Mouse (Mus musculus) CH12.LX (cell line): Measurements from ENCODE around the gene Tmco1. TPM values are rescaled to one million over a fixed set of nuclear protein-coding genes. Genes with fewer than 3 reads are reported as not detected.

Experiments used
- DNase-seq: peaks from one replicate; pipeline ENCODE4 v3.0.0-alpha.2; 2013; ENCODE audit errors: extremely low read depth
- H3K27ac ChIP-seq: 2 replicates; pipeline ENCODE4 v1.5.1; 2012; ENCODE audit warnings: low read depth, mild to moderate bottlenecking, control low read depth, moderate library complexity; ENCODE audit not compliant: insufficient read depth
- H3K27me3 ChIP-seq: replicated peaks from 2 replicates; pipeline ENCODE3; 2012; ENCODE audit warnings: inconsistent platforms
- H3K36me3 ChIP-seq, 2 experiments: replicated peaks in 1 of 2; 2 replicates each; pipeline versions ENCODE3 to v1.6.1; 2012; ENCODE audit warnings: inconsistent platforms in 1 of 2, low read length in 1 of 2, mild to moderate bottlenecking in 1 of 2, mixed read lengths in 1 of 2, moderate library complexity in 1 of 2; ENCODE audit not compliant: control insufficient read depth in 1 of 2, insufficient read depth in 1 of 2
- H3K4me1 ChIP-seq, 2 experiments: 2 replicates each; pipeline ENCODE4 v1.6.1; 2012; ENCODE audit warnings: inconsistent platforms in 1 of 2, moderate library complexity in 1 of 2; ENCODE audit not compliant: insufficient read depth in 2 of 2, control insufficient read depth in 1 of 2
- H3K4me2 ChIP-seq: 2 replicates; pipeline ENCODE4 v1.6.1; 2012; ENCODE audit warnings: low read depth, mild to moderate bottlenecking, control low read depth; ENCODE audit not compliant: poor library complexity, insufficient read depth, severe bottlenecking
- H3K4me3 ChIP-seq, 3 experiments: fragments of 150-350 bp in 1 of 3; sonication (generic) in 1 of 3; replicated peaks in 1 of 3; 2 replicates each; pipeline versions ENCODE3 to v1.5.1; 2011 to 2012; ENCODE audit warnings: low read depth in 2 of 3, low read length in 2 of 3, mild to moderate bottlenecking in 2 of 3, moderate library complexity in 2 of 3, control low read depth in 1 of 3, improper control_type of control experiment in 1 of 3, inconsistent platforms in 1 of 3, mixed read lengths in 1 of 3; ENCODE audit not compliant: poor library complexity in 1 of 3
- H3K79me2 ChIP-seq: replicated peaks from 2 replicates; pipeline ENCODE4 v1.6.1; 2012; ENCODE audit warnings: mild to moderate bottlenecking, moderate library complexity; ENCODE audit not compliant: control insufficient read depth, poor library complexity, insufficient read depth, severe bottlenecking; ENCODE audit errors: extremely low read depth
- H3K9ac ChIP-seq: 2 replicates; pipeline ENCODE4 v1.6.1; 2012; ENCODE audit warnings: low read depth, mild to moderate bottlenecking, control low read depth, moderate library complexity; ENCODE audit not compliant: insufficient read depth
- H3K9me3 ChIP-seq: replicated peaks from 2 replicates; pipeline ENCODE3; 2012; ENCODE audit warnings: low read length, inconsistent platforms, mixed read lengths
- BHLHE40 ChIP-seq: IDR thresholded peaks from 2 replicates; pipeline ENCODE4 v1.6.1; 2011; ENCODE audit warnings: mild to moderate bottlenecking, low read depth, low read length, improper control_type of control experiment
- CHD1 ChIP-seq: IDR thresholded peaks from 2 replicates; pipeline ENCODE4 v1.6.1; 2012; ENCODE audit warnings: low read depth, low read length, improper control_type of control experiment, inconsistent platforms
- CHD2 ChIP-seq: IDR thresholded peaks from 2 replicates; pipeline ENCODE4 v1.6.1; 2011; ENCODE audit warnings: low read length, improper control_type of control experiment
- CTCF ChIP-seq, 2 experiments: IDR thresholded peaks in 1 of 2; conservative IDR thresholded peaks in 1 of 2; 2 replicates each; pipeline ENCODE4 v1.5.1; 2011 to 2012; ENCODE audit warnings: low read depth in 2 of 2, low read length in 2 of 2, improper control_type of control experiment in 1 of 2, inconsistent platforms in 1 of 2, mild to moderate bottlenecking in 1 of 2, moderate library complexity in 1 of 2
- E2F4 ChIP-seq: IDR thresholded peaks from 2 replicates; pipeline ENCODE4 v1.6.1; 2011; ENCODE audit warnings: low read depth, low read length, improper control_type of control experiment; ENCODE audit not compliant: insufficient replicate concordance
- EP300 ChIP-seq: IDR thresholded peaks from 2 replicates; pipeline ENCODE4 v1.6.1; 2011; ENCODE audit warnings: low read length, improper control_type of control experiment
- ETS1 ChIP-seq: conservative IDR thresholded peaks from 2 replicates; pipeline ENCODE4 v1.6.1; 2012; ENCODE audit warnings: low read depth, mild to moderate bottlenecking, inconsistent platforms, low read length, improper control_type of control experiment, moderate library complexity
- HCFC1 ChIP-seq: IDR thresholded peaks from 2 replicates; pipeline ENCODE4 v1.6.1; 2012; ENCODE audit warnings: low read depth, mild to moderate bottlenecking, inconsistent platforms, low read length, improper control_type of control experiment
- JUN ChIP-seq: IDR thresholded peaks from 2 replicates; pipeline ENCODE4 v1.6.1; 2011; ENCODE audit warnings: low read depth, mild to moderate bottlenecking, low read length, improper control_type of control experiment, moderate library complexity; ENCODE audit not compliant: insufficient read depth
- MAFK ChIP-seq: IDR thresholded peaks from 2 replicates; pipeline ENCODE4 v1.6.1; 2011; ENCODE audit warnings: low read length, improper control_type of control experiment; ENCODE audit not compliant: insufficient replicate concordance
- MAX ChIP-seq: IDR thresholded peaks from 2 replicates; pipeline ENCODE4 v1.6.1; 2011; ENCODE audit warnings: low read length, improper control_type of control experiment
- MEF2A ChIP-seq: IDR thresholded peaks from 2 replicates; pipeline ENCODE4 v1.6.1; 2014; ENCODE audit warnings: low read depth, mild to moderate bottlenecking, inconsistent platforms, low read length, improper control_type of control experiment, borderline replicate concordance
- MXI1 ChIP-seq: IDR thresholded peaks from 2 replicates; pipeline ENCODE4 v1.6.1; 2011; ENCODE audit warnings: mild to moderate bottlenecking, low read depth, low read length, improper control_type of control experiment
- MYC ChIP-seq: IDR thresholded peaks from 2 replicates; pipeline ENCODE4 v1.6.1; 2011; ENCODE audit warnings: low read depth, mild to moderate bottlenecking, improper control_type of control experiment, low read length
- NELFE ChIP-seq: IDR thresholded peaks from 2 replicates; pipeline ENCODE4 v1.6.1; 2011; ENCODE audit warnings: low read depth, low read length, improper control_type of control experiment
- PAX5 ChIP-seq: IDR thresholded peaks from 2 replicates; pipeline ENCODE4 v1.6.1; 2012; ENCODE audit warnings: low read length, inconsistent platforms, mixed read lengths
- POLR2A ChIP-seq: IDR thresholded peaks from 2 replicates; pipeline ENCODE4 v1.6.1; 2011; ENCODE audit warnings: low read depth, mild to moderate bottlenecking, improper control_type of control experiment, low read length
- POLR2AphosphoS2 ChIP-seq: IDR thresholded peaks from 2 replicates; pipeline ENCODE4 v1.6.1; 2011; ENCODE audit warnings: low read depth, low read length, improper control_type of control experiment
- SIN3A ChIP-seq: IDR thresholded peaks from 2 replicates; pipeline ENCODE4 v1.6.1; 2012; ENCODE audit warnings: low read length, improper control_type of control experiment, inconsistent platforms
- SMC3 ChIP-seq: IDR thresholded peaks from 2 replicates; pipeline ENCODE4 v1.6.1; 2011; ENCODE audit warnings: low read depth, low read length, improper control_type of control experiment
- TBP ChIP-seq: conservative IDR thresholded peaks from 2 replicates; pipeline ENCODE4 v1.6.1; 2011; ENCODE audit warnings: low read depth, low read length, improper control_type of control experiment
- TCF12 ChIP-seq: IDR thresholded peaks from 2 replicates; pipeline ENCODE4 v1.6.1; 2014; ENCODE audit warnings: low read depth, mild to moderate bottlenecking, inconsistent platforms, low read length, improper control_type of control experiment
- UBTF ChIP-seq: IDR thresholded peaks from 2 replicates; pipeline ENCODE4 v1.6.1; 2012; ENCODE audit warnings: low read depth, mild to moderate bottlenecking, inconsistent platforms, low read length, improper control_type of control experiment, moderate library complexity
- USF1 ChIP-seq: IDR thresholded peaks from 2 replicates; pipeline ENCODE4 v1.6.1; 2014; ENCODE audit warnings: low read depth, mild to moderate bottlenecking, inconsistent platforms, low read length, improper control_type of control experiment
- USF2 ChIP-seq: conservative IDR thresholded peaks from 2 replicates; pipeline ENCODE4 v1.6.1; 2011; ENCODE audit warnings: low read depth, low read length, improper control_type of control experiment
- ZKSCAN1 ChIP-seq: IDR thresholded peaks from 2 replicates; pipeline ENCODE4 v1.6.1; 2012; ENCODE audit warnings: low read depth, inconsistent platforms, low read length, improper control_type of control experiment, borderline replicate concordance
- ZNF384 ChIP-seq: IDR thresholded peaks from 2 replicates; pipeline ENCODE4 v1.6.1; 2012; ENCODE audit warnings: low read depth, low read length, improper control_type of control experiment, inconsistent platforms
- dilution Hi-C: fragments of 300-500 bp; cut with MboI; formaldehyde crosslinking; loops from 2 replicates; pipeline ENCODE4 v1.14.3; 2020; ENCODE audit warnings: low sequenced_read_pairs; ENCODE audit not compliant: extremely low pct_unique_long_range_greater_than_20kb, extremely low pct_ligation_motif_present
- in situ Hi-C: fragments of 300-500 bp; cut with MboI; formaldehyde crosslinking; loops from 3 replicates; pipeline ENCODE4 v1.14.3; 2019; ENCODE audit warnings: low sequenced_read_pairs, low pct_ligation_motif_present, low pct_unique_long_range_greater_than_20kb, mixed read lengths
- polyA plus RNA-seq: library from polyadenylated mRNA; unstranded; fragments of >175 nt; gene quantifications from 2 replicates; pipeline ENCODE4 v1.2.1, GENCODE M21; 2012; ENCODE audit warnings: low read depth; ENCODE audit not compliant: insufficient read length
- total RNA-seq, 2 experiments: library from RNA; depleted of rRNA; stranded (reverse); fragments of 300-350 nt in 1 of 2; fragments of >200 nt in 1 of 2; gene quantifications; 2 replicates each; pipeline ENCODE4 v1.2.3; 2012 to 2014

Gene Tmco1
- total and polyA plus RNA-seq, 3 experiments = 80.6 to 153 (median 127) TPM

- Histone ChIP-seq H3K9me3 (no peaks in the 10 kb centered on the region), H3K79me2 (peaks cover 59% of the 10 kb centered on the region), H3K9ac (peak overlapping the region; percentile 87), H3K4me3 (peak overlapping the region; percentile 76 to 91 (median 89)), H3K4me1 (peaks cover 15 to 38% of the 10 kb centered on the region in 2 experiments), H3K4me2 (peak overlapping the region; percentile 53), H3K27me3 (no peaks in the 10 kb centered on the region), H3K36me3 (peaks cover 7 to 17% of the 10 kb centered on the region in 2 experiments), H3K27ac (peak overlapping the region; percentile 79)
- in situ Hi-C loops (no loop called here), dilution Hi-C loops (no loop called here)
- DNase-seq = peak; percentile 66
- TF ChIP-seq BHLHE40 = no peak
- TF ChIP-seq TBP = peak; percentile 55; the same call in 1 of the 2 replicates
- peak; percentile 98 for TF ChIP-seq MYC
- TF ChIP-seq EP300 = no peak
- TF ChIP-seq E2F4 = no peak
- 0 out of 2 replicates have a peak, but pooled peaks have one; percentile 49 for TF ChIP-seq TCF12
- peak; percentile 72 for TF ChIP-seq NELFE
- 0 out of 2 replicates have a peak, but pooled peaks have one; percentile 14 for TF ChIP-seq CHD1
- TF ChIP-seq POLR2AphosphoS2 = no peak; the same call in 1 of the 2 replicates
- TF ChIP-seq MXI1 = peak; percentile 93
- peak; percentile 78 for TF ChIP-seq POLR2A
- TF ChIP-seq MEF2A = 0 out of 2 replicates have a peak, but pooled peaks have one; percentile 12
- no peak for TF ChIP-seq ETS1
- TF ChIP-seq USF1 = no peak
- TF ChIP-seq MAX = peak; percentile 94
These were observed 24.5 kb upstream of the Tmco1 start for GRCm38 (mm10) chr1:167283441-167284257.

GRCm38 (mm10) chr1:167284258-167284836 lies 23.8 kb upstream of the Tmco1 start:
- Histone ChIP-seq H3K79me2 (peaks cover 52% of the 10 kb centered on the region), H3K27ac (peak overlapping the region; percentile 79), H3K4me1 (peaks cover 9 to 31% of the 10 kb centered on the region in 2 experiments), H3K36me3 (peaks cover 7 to 11% of the 10 kb centered on the region in 2 experiments), H3K4me3 (peak overlapping the region; percentile 76 to 91 (median 89)), H3K9me3 (no peaks in the 10 kb centered on the region), H3K27me3 (no peaks in the 10 kb centered on the region), H3K4me2 (no peak overlapping the region), H3K9ac (peak overlapping the region; percentile 87)
- dilution Hi-C loops (no loop called here), in situ Hi-C loops (no loop called here)
- peak; percentile 69 for DNase-seq
- no peak for TF ChIP-seq TBP
- peak; percentile 27; the same call in 1 of the 2 replicates for TF ChIP-seq MYC
- peak; percentile 72; the same call in 1 of the 2 replicates for TF ChIP-seq MXI1
- no peak; a peak in 1 of 4 replicates for TF ChIP-seq CTCF (conservative IDR thresholded peaks at IDR 0.05 in 1 of 2, IDR thresholded peaks at IDR 0.05 in 1 of 2; ENCODE audit: low read depth in 2 of 2, low read length in 2 of 2)
- TF ChIP-seq ZKSCAN1 = no peak
- TF ChIP-seq MAX = peak; percentile 54; the same call in 1 of the 2 replicates
- peak; percentile 61 for TF ChIP-seq UBTF
- no peak for TF ChIP-seq PAX5
- no peak; the same call in 1 of the 2 replicates for TF ChIP-seq CHD2
- TF ChIP-seq POLR2AphosphoS2 = no peak; the same call in 1 of the 2 replicates
- no peak for TF ChIP-seq USF1
- no peak for TF ChIP-seq USF2
- TF ChIP-seq ZNF384 = no peak
- no peak for TF ChIP-seq JUN
- no peak for TF ChIP-seq POLR2A
- TF ChIP-seq SMC3 = no peak
- no peak for TF ChIP-seq HCFC1
- no peak for TF ChIP-seq ETS1
- no peak for TF ChIP-seq NELFE
- TF ChIP-seq TCF12 = 0 out of 2 replicates have a peak, but pooled peaks have one; percentile 26
- TF ChIP-seq CHD1 = no peak; the same call in 1 of the 2 replicates
- no peak for TF ChIP-seq MAFK
- TF ChIP-seq MEF2A = no peak
- no peak; the same call in 1 of the 2 replicates for TF ChIP-seq SIN3A
